Mouse (Mus musculus) testis, adult 2 months (tissue): ENCODE data around the gene Dyx1c1. TPM values are rescaled to one million over a fixed set of nuclear protein-coding genes. Genes with fewer than 3 reads are reported as not detected.

Source experiments
- H3K27ac ChIP-seq: fragments of 200-500 bp; 2 replicates; pipeline ENCODE4 v1.5.1; 2012; ENCODE audit warnings: low read depth, low read length; ENCODE audit not compliant: control insufficient read depth, insufficient read depth
- H3K27me3 ChIP-seq: fragments of 200-500 bp; 2 replicates; pipeline ENCODE4 v1.6.1; 2012; ENCODE audit warnings: mild to moderate bottlenecking, low read length, moderate library complexity; ENCODE audit not compliant: control insufficient read depth, insufficient read depth
- H3K36me3 ChIP-seq: fragments of 200-500 bp; 2 replicates; pipeline ENCODE4 v1.6.1; 2012; ENCODE audit warnings: mild to moderate bottlenecking, low read length; ENCODE audit not compliant: control insufficient read depth, insufficient read depth
- H3K4me1 ChIP-seq: fragments of 200-500 bp; 2 replicates; pipeline ENCODE4 v1.6.1; 2012; ENCODE audit warnings: low read length; ENCODE audit not compliant: control insufficient read depth, insufficient read depth
- H3K4me3 ChIP-seq: fragments of 200-500 bp; 2 replicates; pipeline ENCODE4 v1.5.1; 2012; ENCODE audit warnings: low read depth, mild to moderate bottlenecking, low read length, moderate library complexity, mixed read lengths; ENCODE audit not compliant: control insufficient read depth
- CTCF ChIP-seq: fragments of 200-500 bp; IDR thresholded peaks from 2 replicates; pipeline ENCODE4 v1.5.1; 2012; ENCODE audit warnings: low read depth, mild to moderate bottlenecking, inconsistent platforms, low read length, moderate library complexity; ENCODE audit not compliant: control insufficient read depth, insufficient read depth, insufficient replicate concordance
- POLR2A ChIP-seq: fragments of 200-500 bp; IDR thresholded peaks from 2 replicates; pipeline ENCODE4 v1.6.1; 2012; ENCODE audit warnings: low read depth, mild to moderate bottlenecking, inconsistent platforms, low read length, moderate library complexity; ENCODE audit not compliant: control insufficient read depth
- polyA plus RNA-seq: library from polyadenylated mRNA; depleted of rRNA; stranded (reverse); fragments of >200 nt; gene quantifications from 2 replicates; pipeline ENCODE4 v1.2.3, GENCODE M21; 2012

Dyx1c1 gene
- polyA plus RNA-seq, 1 experiment = 13.5 TPM

DNA sequence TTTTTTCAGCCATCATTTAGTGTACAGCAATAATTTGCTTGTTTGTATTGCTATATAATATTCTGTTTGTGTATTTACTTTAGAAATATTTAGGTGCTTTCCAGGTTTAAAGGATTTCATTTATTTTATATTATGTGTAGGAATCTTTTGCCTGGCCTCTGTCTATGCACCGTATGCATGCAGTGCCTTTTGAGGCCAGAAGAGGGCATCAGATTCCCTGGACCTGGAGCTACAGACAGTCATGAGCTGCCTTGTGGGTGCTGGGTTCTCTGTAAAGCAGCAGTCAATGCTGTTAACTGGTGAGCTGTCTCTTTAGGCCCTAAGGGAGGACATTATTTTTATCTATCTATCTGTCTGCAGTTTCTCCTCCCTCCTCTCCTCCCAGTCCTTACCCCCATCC lies 3.0 kb upstream of the Dyx1c1 start:
- peak; percentile 67; the same call in 1 of the 2 replicates for TF ChIP-seq CTCF
- TF ChIP-seq POLR2A = no peak
- H3K4me3 ChIP-seq = no peak overlapping the region
- H3K27ac ChIP-seq = no peak overlapping the region
- no peaks in the 10 kb centered on the region for H3K27me3 ChIP-seq
- H3K4me1 ChIP-seq = peaks cover 4% of the 10 kb centered on the region; the same call in 1 of the 2 replicates
- no peaks in the 10 kb centered on the region for H3K36me3 ChIP-seq

DNA sequence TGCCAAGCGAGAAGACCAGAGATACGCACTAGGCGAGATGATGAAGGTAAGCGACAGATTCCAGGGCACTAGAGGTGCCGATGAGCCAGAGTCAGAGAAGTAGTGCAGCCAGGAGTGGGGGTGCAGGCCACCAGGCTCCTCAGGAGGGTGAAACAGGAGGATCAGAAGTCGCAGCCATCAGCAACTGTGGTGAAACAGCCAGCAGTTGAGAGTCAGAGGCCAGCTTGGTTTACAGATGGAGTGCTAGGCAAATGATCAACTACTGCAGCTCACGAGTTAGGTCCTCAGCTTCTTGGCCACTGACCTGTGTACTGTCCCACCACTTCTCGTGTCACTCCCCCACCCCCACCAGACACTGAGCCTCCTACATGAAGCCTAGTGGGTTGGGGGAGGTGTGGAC lies 2.8 kb downstream of the Dyx1c1 start:
- no peak overlapping the region for H3K4me3 ChIP-seq
- TF ChIP-seq POLR2A (no peak), CTCF (no peak)
- H3K4me1 ChIP-seq = peaks cover 5% of the 10 kb centered on the region; the same call in 1 of the 2 replicates
- no peak overlapping the region for H3K27ac ChIP-seq
- peaks cover 1% of the 10 kb centered on the region for H3K36me3 ChIP-seq
- H3K27me3 ChIP-seq = no peaks in the 10 kb centered on the region

DNA sequence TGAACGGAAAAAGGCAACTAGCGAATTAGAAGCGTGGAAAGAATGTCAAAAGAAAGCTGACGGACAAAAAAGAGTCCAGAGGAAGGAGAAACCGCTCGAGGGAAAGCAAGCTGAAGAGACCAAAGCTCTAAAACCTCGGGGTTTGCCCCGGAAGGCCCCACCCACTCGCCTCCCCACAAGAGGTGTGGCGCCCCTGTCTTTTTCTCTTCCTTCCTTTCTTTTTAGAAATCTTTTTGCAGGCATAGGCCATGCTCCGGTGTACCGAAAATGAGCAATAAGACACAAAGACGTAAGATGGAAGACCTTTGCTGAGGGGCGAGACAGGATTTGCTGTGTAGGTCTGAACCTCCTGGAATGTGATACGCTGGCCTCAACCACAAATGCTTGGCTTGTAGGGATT lies 3.4 kb downstream of the Dyx1c1 start:
- no peaks in the 10 kb centered on the region for H3K27me3 ChIP-seq
- H3K27ac ChIP-seq = no peak overlapping the region
- H3K4me1 ChIP-seq = peaks cover 5% of the 10 kb centered on the region; the same call in 1 of the 2 replicates
- peaks cover 1% of the 10 kb centered on the region for H3K36me3 ChIP-seq
- no peak for TF ChIP-seq CTCF
- no peak for TF ChIP-seq POLR2A
- no peak overlapping the region for H3K4me3 ChIP-seq

GRCm38 (mm10) chr9:72968349-72969061 lies 9.9 kb downstream of the Dyx1c1 start:
- H3K27me3 ChIP-seq = no peaks in the 10 kb centered on the region
- no peak overlapping the region for H3K27ac ChIP-seq
- no peaks in the 10 kb centered on the region; the same call in 1 of the 2 replicates for H3K36me3 ChIP-seq
- no peak overlapping the region for H3K4me3 ChIP-seq
- H3K4me1 ChIP-seq = no peaks in the 10 kb centered on the region
- TF ChIP-seq CTCF (peak; percentile 40; the same call in 1 of the 2 replicates), POLR2A (no peak)

- H3K36me3 ChIP-seq = no peaks in the 10 kb centered on the region; the same call in 1 of the 2 replicates
- H3K4me1 ChIP-seq = no peaks in the 10 kb centered on the region
- TF ChIP-seq CTCF = no peak
- no peak for TF ChIP-seq POLR2A
- no peaks in the 10 kb centered on the region for H3K27me3 ChIP-seq
- no peak overlapping the region for H3K27ac ChIP-seq
- no peak overlapping the region for H3K4me3 ChIP-seq
Measured at GRCm38 (mm10) chr9:72969874-72970273, 11.3 kb downstream of the Dyx1c1 start.

- H3K27me3 ChIP-seq = no peaks in the 10 kb centered on the region
- no peaks in the 10 kb centered on the region for H3K4me1 ChIP-seq
- no peak overlapping the region for H3K4me3 ChIP-seq
- no peak overlapping the region for H3K27ac ChIP-seq
- TF ChIP-seq POLR2A = no peak
- TF ChIP-seq CTCF = no peak
- no peaks in the 10 kb centered on the region; the same call in 1 of the 2 replicates for H3K36me3 ChIP-seq
Measured at GRCm38 (mm10) chr9:72972435-72972834, 13.8 kb downstream of the Dyx1c1 start.

DNA sequence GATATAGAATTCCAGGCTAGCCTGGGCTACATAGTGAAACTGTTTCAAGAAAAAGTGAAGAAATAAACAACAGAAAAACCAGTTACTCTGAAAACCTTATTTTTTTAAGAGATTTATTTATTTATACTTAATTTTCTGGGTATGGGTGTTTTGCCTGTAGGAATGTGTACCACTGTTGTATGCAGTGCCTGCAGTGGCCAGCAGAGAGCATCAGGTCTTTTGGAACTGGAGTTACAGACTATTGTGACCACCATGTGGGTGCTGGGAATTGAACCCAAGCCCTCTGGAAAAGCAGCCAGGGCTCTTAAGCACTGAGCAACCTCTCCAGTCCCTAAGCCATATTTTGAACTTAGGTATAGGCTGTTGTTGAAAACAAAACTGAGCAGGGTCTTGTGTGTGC lies 14.4 kb downstream of the Dyx1c1 start:
- no peaks in the 10 kb centered on the region for H3K27me3 ChIP-seq
- H3K36me3 ChIP-seq = no peaks in the 10 kb centered on the region; the same call in 1 of the 2 replicates
- no peak overlapping the region for H3K27ac ChIP-seq
- no peak overlapping the region for H3K4me3 ChIP-seq
- TF ChIP-seq CTCF (no peak), POLR2A (no peak)
- no peaks in the 10 kb centered on the region for H3K4me1 ChIP-seq
